Mouse (Mus musculus) forebrain, embryonic 12.5 days (tissue): ENCODE measurements around the gene Ctnnbip1. TPM values are rescaled to one million over a fixed set of nuclear protein-coding genes. Genes with fewer than 3 reads are reported as not detected.

Source experiments
- microRNA-seq: library from miRNA; unstranded; fragments of <30 nt; microRNA quantifications from one replicate; pipeline ENCODE4, GENCODE M21; 2017
- polyA plus RNA-seq: library from polyadenylated mRNA; unstranded; fragments of >200 nt; fragmentation: Nextera tagmentation; extraction: Ambion mirVana; gene quantifications from 2 replicates; pipeline ENCODE4 v1.2.1, GENCODE M21; 2016

Gene Ctnnbip1
- polyA plus RNA-seq, 1 experiment from 2014 or later = 83.9 TPM

Small RNAs within 50 kb of the gene (microRNA-seq; reads per million reads assigned to microRNA genes)
- 1.5 reads per million for gene Mir5616

Other genes with a start within 250 kb of the Ctnnbip1 start
- 123 and 124 TPM in 2 replicates for gene Kif1b, start 210.5 kb upstream of the Ctnnbip1 start, polyA plus RNA-seq
- 68.9 and 76.0 TPM in 2 replicates for gene Ube4b, start 91.5 kb upstream of the Ctnnbip1 start, polyA plus RNA-seq
- gene Rbp7, start 63.3 kb upstream of the Ctnnbip1 start, polyA plus RNA-seq = not detected in 2 replicates
- gene Tmem274, start 40.9 kb upstream of the Ctnnbip1 start, polyA plus RNA-seq = 0.55 and 0.69 TPM in 2 replicates
- gene Nmnat1, start 33.0 kb upstream of the Ctnnbip1 start, polyA plus RNA-seq = 14.3 and 14.7 TPM in 2 replicates
- gene Lzic, start 33.0 kb upstream of the Ctnnbip1 start, polyA plus RNA-seq = 48.9 and 53.6 TPM in 2 replicates
- 58.1 and 75.4 TPM in 2 replicates for gene Clstn1, start 68.2 kb downstream of the Ctnnbip1 start, polyA plus RNA-seq
- gene Pik3cd, start 184.3 kb downstream of the Ctnnbip1 start, polyA plus RNA-seq = 9.4 and 10.4 TPM in 2 replicates
- 39.4 and 41.0 TPM in 2 replicates for gene Tmem201, start 219.8 kb downstream of the Ctnnbip1 start, polyA plus RNA-seq